Mouse (Mus musculus) inflammation-experienced regulatory T-cells (primary cell): ENCODE measurements around the gene Rasgrp2. TPM values are rescaled to one million over a fixed set of nuclear protein-coding genes. Genes with fewer than 3 reads are reported as not detected.

ENCODE experiments used
- polyA plus RNA-seq, 2 experiments: library from polyadenylated mRNA; unstranded; fragments of 100-300 nt; shearing (Covaris generic); gene quantifications; one replicate each; pipeline ENCODE4 v1.2.1; 2017

The Rasgrp2 gene
- polyA plus RNA-seq: 100 to 1,000 TPM; 141 to 333 TPM

GRCm38 (mm10) chr19:6399285-6400095 lies at the start of gene Rasgrp2:
TSS of gene Rasgrp2 (plus strand) at chr19:6399340.

DNA sequence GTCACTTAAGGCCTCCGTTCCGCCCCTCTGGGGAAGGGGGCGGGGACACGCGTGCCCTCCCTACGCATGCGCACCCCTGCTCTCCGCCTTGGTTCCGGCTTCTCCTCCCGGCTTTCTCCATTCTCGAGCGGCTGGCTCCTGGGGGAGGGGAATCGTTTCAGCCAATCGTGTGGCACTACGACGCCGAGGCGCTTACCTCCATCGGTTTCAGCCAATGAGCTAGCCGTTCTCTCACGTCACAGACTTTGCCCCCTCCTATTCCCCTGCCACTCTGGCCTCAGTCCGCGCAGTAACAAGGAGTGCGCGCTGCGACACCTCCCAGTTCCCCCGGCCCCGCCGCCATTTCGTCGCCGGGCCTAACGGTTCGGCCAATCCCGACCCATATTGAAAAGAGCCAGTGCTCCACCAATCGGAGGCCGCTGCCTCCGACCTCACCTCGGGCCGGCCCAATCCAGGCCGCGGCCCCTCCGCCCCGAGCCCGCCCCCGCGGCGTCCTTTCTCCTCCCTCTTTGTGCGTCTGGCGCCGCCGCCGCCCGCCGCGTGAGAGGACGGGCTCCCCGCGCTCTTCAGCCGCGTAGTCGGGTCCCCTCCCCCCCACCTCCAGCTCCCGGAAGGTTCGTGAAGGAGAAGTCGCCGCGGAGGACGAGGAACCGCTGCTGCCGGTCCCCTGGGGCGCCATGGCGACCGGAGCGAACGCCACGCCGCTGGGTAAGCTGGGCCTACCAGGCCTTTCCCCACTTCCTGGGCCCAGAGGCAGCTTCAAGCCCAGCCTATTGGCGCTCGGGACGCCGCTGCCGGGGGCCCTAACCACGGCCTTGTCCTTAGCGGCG lies 35.5 kb upstream of the Rasgrp2 start, which contains the start of gene Sf1:
Sf1 (plus strand) TSS at position 280 of the 830 bp plus-strand sequence.

DNA sequence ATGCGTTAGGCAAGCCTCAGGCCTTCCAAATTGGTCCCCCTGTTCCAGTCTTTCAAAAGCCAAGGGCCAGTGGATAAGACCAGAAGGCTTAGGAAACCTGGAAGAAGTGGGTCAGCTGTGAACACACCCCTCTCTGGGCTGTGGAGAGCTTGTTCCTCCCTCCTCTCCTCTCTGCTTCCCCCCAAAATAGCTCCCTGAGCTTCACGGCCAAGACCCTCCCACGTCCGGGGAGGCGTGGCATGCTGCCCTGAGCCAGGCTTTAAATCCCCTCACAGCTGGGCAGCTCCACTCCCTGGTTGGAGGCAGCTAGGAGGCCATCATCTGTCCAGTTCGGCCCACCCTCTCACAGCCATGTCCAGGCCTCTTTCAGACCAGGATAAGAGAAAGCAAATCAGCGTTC lies 15.0 kb upstream of the Rasgrp2 start, which contains the start of gene Pygm:
Pygm (plus strand) TSS at position 272 of the 400 bp plus-strand sequence.

GRCm38 (mm10) chr19:6418233-6418879 lies 19.2 kb downstream of the Rasgrp2 start, which contains the start of gene Nrxn2:
TSS of gene Nrxn2 (plus strand) at chr19:6418731.

Other genes starting within 250 kb of the Rasgrp2 start
- 1 to 10 TPM in 1 of 2 experiments, not detected in 1; 1.2 TPM for gene Majin, start 215.0 kb upstream of the Rasgrp2 start, polyA plus RNA-seq
- not detected for gene Gpha2, start 173.0 kb upstream of the Rasgrp2 start, polyA plus RNA-seq
- gene Ppp2r5b, start 163.5 kb upstream of the Rasgrp2 start, polyA plus RNA-seq: 10 to 100 TPM; 21.9 to 26.7 TPM
- gene Atg2a, start 157.7 kb upstream of the Rasgrp2 start, polyA plus RNA-seq: 10 to 100 TPM; 23.5 to 31.5 TPM
- gene Ehd1, start 122.6 kb upstream of the Rasgrp2 start, polyA plus RNA-seq: 10 to 100 TPM; 22.3 to 27.6 TPM
- under 1 TPM; 0.11 to 0.46 TPM for gene Cdc42bpg, start 92.9 kb upstream of the Rasgrp2 start, polyA plus RNA-seq
- 10 to 100 TPM; 48.2 to 74.8 TPM for gene Men1, start 64.4 kb upstream of the Rasgrp2 start, polyA plus RNA-seq
- gene Map4k2, start 58.2 kb upstream of the Rasgrp2 start, polyA plus RNA-seq: 100 to 1,000 TPM; 153 to 184 TPM
- 100 to 1,000 TPM; 262 to 306 TPM for gene Sf1, start 35.6 kb upstream of the Rasgrp2 start, polyA plus RNA-seq
- 1 to 10 TPM; 3.0 to 3.4 TPM for gene Pygm, start 14.9 kb upstream of the Rasgrp2 start, polyA plus RNA-seq
- gene Nrxn2, start 19.4 kb downstream of the Rasgrp2 start, polyA plus RNA-seq: under 1 TPM; 0.28 to 0.58 TPM
- not detected for gene Slc22a12, start 143.7 kb downstream of the Rasgrp2 start, polyA plus RNA-seq